Mouse (Mus musculus) common myeloid progenitor, adult 5-6 weeks (primary cell): ENCODE measurements at regions not wholly inside any gene's neighbourhood (a gene's known extent, or its start where the extent isn't known, plus 50 kb on each side); places are given as distances from the start of the nearest gene placed in this dataset.

Source experiments
- ATAC-seq: replicated peaks from 2 replicates; pipeline ENCODE4 v1.8.0; 2016; ENCODE audit warnings: low read depth, mild to moderate bottlenecking, moderate TSS enrichment, inconsistent platforms; ENCODE audit not compliant: poor library complexity, severe bottlenecking

DNA sequence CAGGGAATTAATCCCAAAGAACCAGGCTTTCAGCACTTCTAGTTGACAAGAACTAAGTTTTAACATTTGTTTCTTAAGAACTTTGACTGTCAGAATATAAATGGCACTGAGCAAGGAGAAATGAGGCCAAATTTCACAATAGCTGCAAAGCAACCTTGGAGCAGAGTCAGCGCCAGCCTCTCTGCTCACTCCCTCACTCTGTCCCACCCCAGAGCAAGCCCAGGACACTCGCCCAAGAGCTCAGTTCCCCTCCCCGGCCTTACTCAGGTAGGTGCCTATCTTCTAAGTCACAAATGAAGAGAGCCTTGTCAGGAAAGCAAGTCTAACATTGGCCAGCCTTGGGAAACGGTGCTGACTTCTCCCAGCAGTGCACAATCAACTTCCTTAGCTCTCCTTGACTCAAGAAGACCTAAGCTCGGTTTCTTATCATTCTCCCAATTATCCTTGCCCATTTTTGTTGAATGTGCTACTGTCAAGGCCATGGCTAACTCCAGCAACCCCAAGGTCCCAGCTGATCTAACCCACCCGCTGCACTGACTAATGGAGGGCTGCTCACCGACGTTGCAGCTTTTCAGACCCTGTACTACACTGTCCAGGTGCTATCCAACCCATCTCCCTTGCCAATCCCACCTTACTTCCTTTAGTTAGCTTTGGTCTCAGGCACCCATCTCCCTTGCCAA, 219.5 kb upstream of the Klf14 start:
- ATAC-seq, result no peak

DNA sequence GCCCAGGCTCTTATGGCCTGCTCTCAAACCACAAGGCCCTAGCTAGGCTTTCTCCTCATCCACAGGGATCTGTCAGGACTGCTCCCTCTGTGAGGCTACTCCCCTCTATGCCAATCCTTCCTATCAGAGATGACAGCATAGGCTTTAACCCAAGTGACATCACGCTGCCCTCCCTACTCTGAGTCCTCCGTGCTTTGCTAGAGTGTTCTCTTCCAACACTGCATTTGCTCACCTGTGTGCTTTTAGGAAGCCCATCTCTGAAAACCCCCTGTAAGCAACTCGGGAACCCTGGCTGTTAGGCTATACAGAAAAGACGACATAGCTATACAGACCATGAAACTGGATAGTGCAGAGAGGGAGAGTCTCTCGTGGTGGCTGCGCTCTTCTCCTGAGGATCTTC, 216.3 kb upstream of the Mkln1 start:
- no peak for ATAC-seq

DNA sequence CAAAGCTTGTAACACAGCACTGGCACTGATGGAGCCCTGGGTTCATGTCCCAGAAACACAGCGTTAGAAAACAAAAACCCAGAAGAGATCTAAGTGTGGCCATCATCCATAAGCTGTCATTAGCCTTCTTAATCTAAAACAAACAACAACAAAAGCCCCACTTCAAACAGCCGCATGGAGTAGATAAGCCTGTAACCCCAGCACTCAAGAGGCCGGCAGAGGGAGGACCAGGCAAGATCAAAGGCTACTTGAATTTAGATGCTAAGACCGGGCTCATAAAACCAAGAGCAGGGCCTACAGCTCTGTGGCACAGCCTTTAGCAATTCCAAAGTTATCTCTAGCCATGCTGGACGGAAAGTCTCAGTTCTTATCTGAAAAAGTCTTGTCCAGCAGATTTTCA, 215.4 kb upstream of the Mkln1 start:
- ATAC-seq, result 0 out of 2 replicates have a peak, but pooled peaks have one; percentile 37

GRCm38 (mm10) chr6:31184554-31184953, 214.0 kb upstream of the Mkln1 start:
- ATAC-seq, result peak; percentile 13; the same call in 1 of the 2 replicates

GRCm38 (mm10) chr6:31185151-31185550, 213.4 kb upstream of the Mkln1 start:
- ATAC-seq, result no peak

- ATAC-seq, result peak; percentile 20; the same call in 1 of the 2 replicates
These were observed 210.5 kb upstream of the Mkln1 start for GRCm38 (mm10) chr6:31188066-31188465.

- ATAC-seq, result peak; percentile 72
These were observed 209.5 kb upstream of the Mkln1 start for GRCm38 (mm10) chr6:31189060-31189459.

DNA sequence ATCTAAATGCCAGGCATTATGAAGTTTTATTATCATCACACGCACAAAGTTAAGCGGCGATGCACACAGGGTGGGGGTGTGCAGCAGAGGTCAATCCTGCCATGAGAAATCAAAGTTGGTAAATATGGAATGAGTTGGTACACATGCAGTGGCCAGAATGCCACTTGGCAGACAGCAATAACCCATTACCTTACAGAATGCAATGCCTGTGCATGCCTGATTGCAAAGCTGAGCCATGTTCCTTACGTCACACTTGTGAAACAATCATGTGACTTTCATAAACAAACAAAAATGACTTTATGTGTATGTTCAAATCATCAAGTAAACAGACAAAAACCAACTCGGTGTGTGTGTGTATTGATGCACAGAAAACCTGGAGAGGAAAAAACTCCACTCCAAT, 208.5 kb upstream of the Mkln1 start:
- ATAC-seq, result no peak

- ATAC-seq, result peak; percentile 59
These were observed 207.7 kb upstream of the Mkln1 start for GRCm38 (mm10) chr6:31190628-31191373.

GRCm38 (mm10) chr6:31191577-31191976, 207.0 kb upstream of the Mkln1 start:
- no peak for ATAC-seq

- no peak for ATAC-seq
These were observed 206.3 kb upstream of the Mkln1 start for GRCm38 (mm10) chr6:31192197-31192596.

GRCm38 (mm10) chr6:31193202-31193601, 205.3 kb upstream of the Mkln1 start:
- no peak for ATAC-seq

DNA sequence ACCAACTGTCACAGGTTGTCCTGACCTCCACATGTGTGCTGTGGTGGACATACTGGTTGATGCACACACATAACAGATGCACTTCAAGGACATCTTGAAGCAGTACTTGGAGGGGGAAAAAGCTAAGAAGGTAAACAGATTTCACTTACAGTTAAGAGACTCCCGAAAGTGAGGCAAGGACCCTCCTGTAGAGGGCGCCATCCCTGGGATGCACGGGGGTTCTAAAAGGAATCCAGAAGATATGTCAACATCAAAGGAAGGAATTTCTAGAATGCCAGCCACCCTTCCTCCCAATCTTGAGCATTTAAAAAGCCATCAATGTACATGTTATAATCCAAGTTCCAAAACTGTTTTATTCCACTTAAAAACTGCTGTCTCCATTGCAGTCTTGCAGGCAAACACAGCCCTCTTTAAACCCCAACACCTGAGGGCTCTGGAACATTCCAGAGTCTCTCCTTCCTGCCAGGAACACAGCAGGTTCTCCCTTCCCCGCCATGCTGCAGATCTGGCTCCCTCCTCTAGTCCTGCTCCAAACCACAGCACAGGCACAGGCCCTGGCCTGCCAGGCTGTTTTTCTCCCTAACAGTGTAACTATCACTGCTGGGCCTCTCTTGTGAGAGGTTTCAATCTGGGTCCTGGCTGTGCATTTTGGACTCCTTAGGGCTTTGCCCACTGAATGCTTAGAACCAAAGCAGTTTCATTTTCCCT, 200.8 kb upstream of the Mkln1 start:
- ATAC-seq, result no peak

DNA sequence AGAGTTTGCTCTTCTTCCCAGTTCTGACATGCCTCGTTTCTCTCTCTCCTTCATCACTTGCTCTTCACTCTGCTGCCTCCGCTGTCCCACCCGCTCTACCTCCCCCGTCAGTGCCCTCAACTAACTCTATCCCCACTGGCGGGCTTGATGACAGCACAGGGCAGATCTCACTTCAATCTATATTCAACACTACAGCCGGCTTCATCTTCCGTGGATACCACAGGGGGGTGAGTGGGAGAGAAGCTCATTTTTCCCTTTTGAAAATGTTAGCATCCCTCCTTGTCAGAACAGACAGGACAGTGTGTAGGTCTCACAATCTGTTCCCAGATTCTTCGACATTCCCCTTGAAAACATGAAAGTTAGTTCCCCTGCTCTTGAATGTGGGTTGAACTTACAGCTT, 200.2 kb upstream of the Mkln1 start:
- no peak for ATAC-seq

GRCm38 (mm10) chr6:31200705-31201104, 197.8 kb upstream of the Mkln1 start:
- ATAC-seq, result no peak

- no peak for ATAC-seq
These were observed 197.1 kb upstream of the Mkln1 start for GRCm38 (mm10) chr6:31201375-31201972.

GRCm38 (mm10) chr6:31202594-31202993, 195.9 kb upstream of the Mkln1 start:
- no peak for ATAC-seq

DNA sequence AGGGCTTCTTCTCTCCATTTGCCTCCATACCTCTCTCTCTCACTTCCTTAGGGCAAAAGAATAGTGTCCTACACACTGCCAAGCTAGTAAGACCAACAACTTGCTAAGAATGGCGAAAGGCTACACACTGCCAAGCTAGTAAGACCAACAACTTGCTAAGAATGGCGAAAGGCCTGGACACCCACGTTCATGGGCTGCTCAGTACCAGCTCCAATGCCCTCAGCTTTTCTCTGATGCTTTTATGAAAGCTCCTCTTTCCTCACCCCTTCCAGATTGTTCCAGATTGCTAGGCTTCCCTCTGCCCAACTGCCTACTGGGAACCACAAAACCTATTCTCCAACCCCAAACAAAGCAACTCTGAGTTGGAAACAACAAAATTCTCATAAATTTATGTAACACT, 194.1 kb upstream of the Mkln1 start:
- no peak for ATAC-seq

GRCm38 (mm10) chr6:31204839-31205238, 193.7 kb upstream of the Mkln1 start:
- no peak for ATAC-seq

DNA sequence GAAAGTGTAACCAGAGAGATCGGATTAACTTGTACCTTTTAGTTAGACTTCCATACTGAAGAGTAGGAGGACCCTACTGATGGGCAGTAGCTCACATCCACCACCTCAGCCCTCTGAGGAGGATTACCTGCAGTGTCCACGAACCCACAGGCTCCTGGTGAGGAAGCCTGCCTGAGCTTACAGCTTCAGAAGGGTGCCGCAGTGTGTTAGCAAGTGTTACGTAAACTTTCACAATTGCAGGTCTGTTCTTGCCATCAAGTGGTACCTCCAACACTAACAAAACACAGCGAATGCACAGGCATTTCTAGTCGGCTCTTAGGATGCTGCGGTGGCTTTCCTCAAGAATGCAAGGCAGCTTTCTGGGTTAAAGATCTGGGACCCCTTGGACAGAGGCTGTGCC, 192.4 kb upstream of the Mkln1 start:
- no peak for ATAC-seq

DNA sequence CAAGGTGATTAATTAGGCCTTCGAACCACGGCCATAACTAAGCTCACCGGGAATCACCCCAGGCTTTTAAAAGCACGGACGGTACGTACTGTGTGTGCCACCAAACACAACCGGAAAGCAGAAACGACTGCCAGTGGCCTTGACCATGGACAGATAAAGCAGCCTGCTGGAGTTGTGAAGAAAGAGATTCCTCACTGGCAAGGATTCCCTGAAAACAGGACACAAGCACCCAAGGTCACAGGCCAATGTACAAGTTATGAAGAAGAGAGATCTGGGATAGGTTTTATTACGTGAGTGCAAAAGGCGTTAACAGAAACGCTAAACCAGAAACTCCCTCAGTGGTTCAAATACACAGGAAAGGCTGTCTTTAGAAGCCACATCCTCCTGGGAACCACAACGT, 191.3 kb upstream of the Mkln1 start:
- ATAC-seq, result no peak
